In the genomic region with DNA sequence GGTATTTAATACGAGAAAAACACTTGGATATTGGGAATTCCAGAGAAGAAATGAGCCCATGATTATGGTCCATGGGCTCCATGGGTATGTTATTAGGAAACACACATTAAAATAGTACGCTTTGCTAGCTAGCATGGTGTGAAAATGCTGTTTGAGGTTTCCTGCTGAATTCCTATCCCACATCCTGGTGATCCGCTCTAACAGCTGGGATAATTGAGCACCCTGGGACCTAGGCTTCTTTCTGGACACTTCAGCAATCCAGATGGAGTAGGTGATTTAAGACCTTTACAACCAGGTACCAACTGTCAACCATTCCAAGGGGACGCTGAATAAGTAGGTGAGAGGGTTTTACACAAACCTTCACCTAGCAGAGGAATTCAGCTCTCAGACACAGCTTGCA, we compare ENCODE assay signal across 32 mouse cellular contexts.
DNase-seq lines count a peak whose midpoint lies in the region; ATAC-seq and TF ChIP-seq lines count a peak whose summit lies in the region.
"Had no signal": no experiment of that assay in that cellular context is flagged by ENCODE, and none has a peak within 500 bp of the region (broad histone marks: within the 10 kb centered on the region; RNA-seq: fewer than 3 reads in every experiment).

No protein-coding gene starts in this region.

- 94% methylated on average over 4 of the region's 4 CpGs for WGBS in forebrain, embryonic 10.5 days
- 92% methylated on average over 4 of the region's 4 CpGs for WGBS in forebrain, embryonic 15.5 days
- WGBS in limb, embryonic 12.5 days = 50% methylated on average over 4 of the region's 4 CpGs
- WGBS in stomach, embryonic 15.5 days = 84% methylated on average over 4 of the region's 4 CpGs

- no peaks in the 10 kb centered on the region for H3K27me3 ChIP-seq in forebrain, embryonic 10.5 days (ENCODE audit: poor library complexity, severe bottlenecking)
- H3K27me3 ChIP-seq in forebrain, embryonic 15.5 days = no peaks in the 10 kb centered on the region
- no peaks in the 10 kb centered on the region for H3K27me3 ChIP-seq in C2C12 (ENCODE audit: control insufficient read depth, insufficient read depth, insufficient read length)
- H3K27me3 ChIP-seq in limb, embryonic 12.5 days = no peaks in the 10 kb centered on the region; the same call in 1 of the 2 replicates
- H3K27me3 ChIP-seq in stomach, embryonic 15.5 days (replicated peaks) = no peaks in the 10 kb centered on the region
- H3K27me3 ChIP-seq: CH12.LX; embryonic facial prominence, embryonic 13.5 days; forebrain, embryonic 13.5 days; heart, embryonic 12.5 days; heart, embryonic 15.5 days; hindbrain, embryonic 13.5 days; Patski had no signal

- no peak for ATAC-seq in forebrain, embryonic 15.5 days (replicated peaks)
- no peak for ATAC-seq in limb, embryonic 12.5 days (ENCODE audit: insufficient number of reproducible peaks, insufficient read depth, low FRiP score, low TSS enrichment, low read depth)
- ATAC-seq in stomach, embryonic 15.5 days (ENCODE audit: insufficient read depth, low FRiP score, low read depth) = no peak
- ATAC-seq: forebrain, embryonic 13.5 days; forebrain, postnatal 0 days; hindbrain, embryonic 16.5 days; Patski had no signal

- H3K79me3 ChIP-seq in C2C12 (ENCODE audit: low read depth) = no peaks in the 10 kb centered on the region

- no peak overlapping the region for H3K4me3 ChIP-seq in forebrain, embryonic 10.5 days
- no peak overlapping the region for H3K4me3 ChIP-seq in forebrain, embryonic 15.5 days
- no peak overlapping the region for H3K4me3 ChIP-seq in C2C12 (ENCODE audit: insufficient read depth, poor library complexity, severe bottlenecking)
- H3K4me3 ChIP-seq in limb, embryonic 12.5 days (replicated peaks) = no peak overlapping the region
- no peak overlapping the region for H3K4me3 ChIP-seq in stomach, embryonic 15.5 days (replicated peaks)
- H3K4me3 ChIP-seq: embryonic facial prominence, embryonic 10.5 days; embryonic facial prominence, embryonic 13.5 days; erythroblast, embryonic 14.5 days; forebrain, embryonic 13.5 days; gastrocnemius, adult 2 months; heart, embryonic 12.5 days; heart, embryonic 15.5 days; hindbrain, embryonic 10.5 days; hindbrain, embryonic 13.5 days had no signal

- no peak overlapping the region for H3ac ChIP-seq in C2C12 (ENCODE audit: control insufficient read depth, insufficient read length, low read depth)

- 0 out of 2 replicates have a peak overlapping the region, but pooled peaks have one; percentile 11 for H3K27ac ChIP-seq in forebrain, embryonic 10.5 days
- H3K27ac ChIP-seq in forebrain, embryonic 15.5 days (replicated peaks) = no peak overlapping the region
- H3K27ac ChIP-seq in limb, embryonic 12.5 days = 0 out of 2 replicates have a peak overlapping the region, but pooled peaks have one; percentile 29
- H3K27ac ChIP-seq in stomach, embryonic 15.5 days = peak overlapping the region; percentile 72; the same call in 1 of the 2 replicates
- H3K27ac ChIP-seq: embryonic facial prominence, embryonic 10.5 days; embryonic facial prominence, embryonic 13.5 days; forebrain, embryonic 13.5 days; gastrocnemius, adult 2 months; heart, embryonic 15.5 days; hindbrain, embryonic 10.5 days; hindbrain, embryonic 13.5 days had no signal

- no peaks in the 10 kb centered on the region for H3K9me3 ChIP-seq in forebrain, embryonic 10.5 days
- H3K9me3 ChIP-seq in forebrain, embryonic 15.5 days = no peaks in the 10 kb centered on the region
- no peaks in the 10 kb centered on the region for H3K9me3 ChIP-seq in limb, embryonic 12.5 days
- no peaks in the 10 kb centered on the region for H3K9me3 ChIP-seq in stomach, embryonic 15.5 days
- H3K9me3 ChIP-seq: embryonic facial prominence, embryonic 10.5 days; embryonic facial prominence, embryonic 13.5 days; forebrain, embryonic 13.5 days; heart, embryonic 12.5 days; heart, embryonic 15.5 days; hindbrain, embryonic 10.5 days; hindbrain, embryonic 13.5 days had no signal

- no peak overlapping the region for H3K4me2 ChIP-seq in forebrain, embryonic 15.5 days (replicated peaks)
- H3K4me2 ChIP-seq in limb, embryonic 12.5 days = no peak overlapping the region
- H3K4me2 ChIP-seq in stomach, embryonic 15.5 days = no peak overlapping the region
- H3K4me2 ChIP-seq: embryonic facial prominence, embryonic 13.5 days; forebrain, embryonic 13.5 days; heart, embryonic 12.5 days; heart, embryonic 15.5 days; hindbrain, embryonic 13.5 days had no signal

- H3K79me2 ChIP-seq in C2C12 (ENCODE audit: control insufficient read depth, insufficient read depth) = peaks cover 5% of the 10 kb centered on the region

- no peak for DNase-seq in forebrain, embryonic 10.5 days (ENCODE audit: extremely low spot score, low spot score)
- no peak for DNase-seq in urinary bladder, adult 2 months (ENCODE audit: low spot score)
- DNase-seq in liver = no peak
- DNase-seq in layer of hippocampus, postnatal 14 days (ENCODE audit: low spot score in 2 of 2) = no peak
- DNase-seq: adrenal gland, adult 2 months; adrenal gland, postnatal 14 days; cerebellum, adult 11-12 months; cerebellum, adult 8-10 months; cerebellum, postnatal 10 days; cerebellum, postnatal 36 days; embryo, embryonic 11 days; forebrain, postnatal 0 days; gastrocnemius, adult 2 months; gastrocnemius, postnatal 14 days; heart, postnatal 10 days; heart, postnatal 36 days had no signal

- H3K9ac ChIP-seq in forebrain, embryonic 15.5 days (replicated peaks) = no peak overlapping the region
- no peak overlapping the region for H3K9ac ChIP-seq in limb, embryonic 12.5 days (replicated peaks)
- H3K9ac ChIP-seq in stomach, embryonic 15.5 days = no peak overlapping the region
- H3K9ac ChIP-seq: embryonic facial prominence, embryonic 13.5 days; forebrain, embryonic 13.5 days; forebrain, postnatal 0 days; heart, embryonic 12.5 days; heart, embryonic 15.5 days; hindbrain, embryonic 13.5 days had no signal

- no peaks in the 10 kb centered on the region for H3K36me3 ChIP-seq in forebrain, embryonic 10.5 days (replicated peaks)
- H3K36me3 ChIP-seq in forebrain, embryonic 15.5 days = no peaks in the 10 kb centered on the region
- H3K36me3 ChIP-seq in C2C12 (ENCODE audit: control insufficient read depth, insufficient read depth) = no peaks in the 10 kb centered on the region
- no peaks in the 10 kb centered on the region for H3K36me3 ChIP-seq in limb, embryonic 12.5 days
- no peaks in the 10 kb centered on the region for H3K36me3 ChIP-seq in stomach, embryonic 15.5 days
- H3K36me3 ChIP-seq: embryonic facial prominence, embryonic 10.5 days; embryonic facial prominence, embryonic 13.5 days; G1E; heart, embryonic 12.5 days; heart, embryonic 15.5 days; hindbrain, embryonic 10.5 days; hindbrain, embryonic 13.5 days had no signal

- TF ChIP-seq CTCF in C2C12 (IDR thresholded peaks at IDR 0.05; ENCODE audit: control insufficient read depth, insufficient read depth, insufficient read length) = no peak

- H3K4me1 ChIP-seq in forebrain, embryonic 10.5 days = peaks cover 67% of the 10 kb centered on the region
- H3K4me1 ChIP-seq in forebrain, embryonic 15.5 days = 0 out of 2 replicates have a peak, but pooled peaks cover 2% of the 10 kb centered on the region
- H3K4me1 ChIP-seq in limb, embryonic 12.5 days (replicated peaks) = peaks cover 55% of the 10 kb centered on the region
- H3K4me1 ChIP-seq in stomach, embryonic 15.5 days = peaks cover 6% of the 10 kb centered on the region; the same call in 1 of the 2 replicates

TF ChIP-seq in C2C12, 6 proteins besides CTCF, POLR2A, EP300 and RAD21:
- peak; percentile 27 for TF ChIP-seq MYOD1 (IDR thresholded peaks at IDR 0.05; ENCODE audit: control insufficient read depth, insufficient read length, low read depth)
- no peak for TF ChIP-seq CEBPB (IDR thresholded peaks at IDR 0.05; ENCODE audit: low read depth)
